Mouse (Mus musculus) G1E (cell line): ENCODE data around the gene H2-D1.

Source experiments
- CTCF ChIP-seq: IDR thresholded peaks from 2 replicates; pipeline ENCODE4 v1.5.1; 2012; ENCODE audit warnings: low read depth, low read length, inconsistent platforms, mixed read lengths
- GATA1 ChIP-seq: IDR thresholded peaks from 2 replicates; pipeline ENCODE4 v1.6.1; 2012; ENCODE audit warnings: borderline replicate concordance, low read length, inconsistent platforms, mixed read lengths
- GATA2 ChIP-seq: IDR thresholded peaks from 2 replicates; pipeline ENCODE4 v1.6.1; 2012; ENCODE audit warnings: low read depth, low read length, inconsistent platforms, borderline replicate concordance
- POLR2AphosphoS5 ChIP-seq: IDR thresholded peaks from 2 replicates; pipeline ENCODE4 v1.6.1; 2012; ENCODE audit warnings: low read depth, low read length, inconsistent platforms; ENCODE audit not compliant: insufficient replicate concordance
- TAL1 ChIP-seq: conservative IDR thresholded peaks from 2 replicates; pipeline ENCODE4 v1.6.1; 2012; ENCODE audit warnings: low read depth, low read length, inconsistent platforms, mixed read lengths

DNA sequence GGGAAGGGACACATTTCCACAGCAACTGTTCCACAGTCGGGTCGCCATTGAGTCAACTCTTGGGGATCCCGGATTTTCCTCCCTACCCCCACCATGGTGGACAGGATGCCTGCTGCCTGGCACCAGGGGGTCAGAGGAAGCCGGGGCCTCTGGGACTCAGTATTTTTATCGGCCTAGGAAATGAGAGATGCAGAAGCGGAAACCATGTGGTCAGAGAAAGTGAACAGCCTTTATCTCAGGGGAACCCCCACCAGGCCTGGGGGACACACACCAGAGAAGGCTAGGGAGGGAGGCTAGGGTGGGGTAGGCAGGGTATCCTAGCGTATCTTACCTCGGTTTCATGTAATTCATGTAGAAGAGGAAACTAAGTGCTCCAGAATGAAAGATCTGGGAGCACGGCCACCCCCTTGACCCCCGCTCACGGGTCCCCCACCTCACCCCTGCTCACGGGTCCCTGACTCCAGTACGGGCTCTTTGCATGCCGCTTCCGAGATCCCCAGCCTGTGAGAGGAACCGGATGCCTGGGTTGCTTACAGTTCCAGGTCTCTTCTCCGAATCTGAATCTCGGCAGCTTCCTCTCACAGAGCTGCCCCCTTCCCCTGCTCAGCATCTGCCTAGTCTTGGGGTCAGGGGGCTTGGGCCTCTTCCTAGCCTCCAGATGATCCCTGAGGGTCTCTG lies 43.9 kb upstream of the H2-D1 start:
- no peak for TF ChIP-seq CTCF
- TF ChIP-seq GATA1, result no peak
- no peak for TF ChIP-seq POLR2AphosphoS5
- TF ChIP-seq TAL1, result no peak
- TF ChIP-seq GATA2, result no peak
